In genomic region chr10:21008252-21008651, GRCm38 (mm10) we compare ENCODE assay signal across 23 mouse cellular contexts.
"Had no signal": no experiment of that assay in that cellular context is flagged by ENCODE, and none has a peak within 500 bp of the region (broad histone marks: within the 10 kb centered on the region; RNA-seq: fewer than 3 reads in every experiment).

No protein-coding gene starts in this region.

- H3K4me2 ChIP-seq: kidney, embryonic 15.5 days; limb, embryonic 12.5 days; limb, embryonic 15.5 days; liver, embryonic 11.5 days; lung, embryonic 14.5 days; midbrain, embryonic 13.5 days had no signal

- DNase-seq: kidney, adult 11 months; kidney, adult 8-10 months; kidney, postnatal 14 days; kidney, postnatal 4 days; left cerebral cortex, postnatal 4 days; liver, postnatal 0 days; lung, embryonic 14.5 days; retina, postnatal 1 day; right cerebral cortex, postnatal 25 days; spleen, adult 18-20 months; thymus, adult 18-20 months; thymus, postnatal 36 days had no signal

- H3K36me3 ChIP-seq: kidney, embryonic 15.5 days; limb, embryonic 12.5 days; limb, embryonic 15.5 days; midbrain, embryonic 10.5 days had no signal

- H3K9ac ChIP-seq: kidney, embryonic 15.5 days; limb, embryonic 12.5 days; limb, embryonic 15.5 days; liver, embryonic 14.5 days; liver, postnatal 0 days; lung, embryonic 14.5 days; midbrain, embryonic 13.5 days had no signal

- ATAC-seq: liver, postnatal 0 days; lung, postnatal 0 days; midbrain, embryonic 13.5 days; midbrain, embryonic 16.5 days had no signal

- H3K27ac ChIP-seq: kidney, embryonic 15.5 days; limb, embryonic 12.5 days; limb, embryonic 15.5 days; liver, embryonic 14.5 days; macrophage; midbrain, embryonic 10.5 days; midbrain, embryonic 13.5 days had no signal

- H3K4me3 ChIP-seq: kidney, embryonic 15.5 days; limb, embryonic 12.5 days; limb, embryonic 15.5 days; midbrain, embryonic 10.5 days; midbrain, embryonic 13.5 days; myocyte had no signal

- H3K27me3 ChIP-seq: kidney, embryonic 15.5 days; limb, embryonic 12.5 days; limb, embryonic 15.5 days; midbrain, embryonic 13.5 days had no signal

- H3K4me1 ChIP-seq: kidney, embryonic 15.5 days; limb, embryonic 12.5 days; limb, embryonic 15.5 days; midbrain, embryonic 10.5 days; midbrain, embryonic 13.5 days had no signal

- H3K9me3 ChIP-seq: kidney, embryonic 15.5 days; limb, embryonic 12.5 days; limb, embryonic 15.5 days; midbrain, embryonic 10.5 days; midbrain, embryonic 13.5 days had no signal
